Comparison of ENCODE assay signal across 8 mouse cellular contexts in the genomic region with DNA sequence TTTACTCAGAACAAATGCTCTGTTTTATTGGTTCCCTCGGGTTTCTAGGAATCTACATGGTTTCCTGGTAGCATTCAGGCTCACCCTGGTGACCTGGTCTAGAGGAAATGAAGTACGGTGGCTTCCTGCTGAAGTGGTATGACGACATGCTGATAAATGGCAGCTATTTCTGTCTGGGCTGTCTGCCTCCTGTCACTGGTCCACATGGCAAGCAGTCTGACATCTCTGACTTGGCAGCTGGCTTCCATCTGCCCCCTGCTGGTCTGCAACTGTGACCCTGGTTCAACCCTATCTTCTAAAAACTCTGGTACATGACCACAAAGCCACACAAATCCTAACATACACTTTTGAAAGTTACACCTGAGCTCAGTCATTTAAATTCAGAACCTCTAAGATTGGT.
DNase-seq lines count a peak whose midpoint lies in the region; ATAC-seq and TF ChIP-seq lines count a peak whose summit lies in the region.

No protein-coding gene starts in this region.

- H3K9ac ChIP-seq in neural tube, embryonic 15.5 days (replicated peaks): no peak overlapping the region
- no peak overlapping the region for H3K9ac ChIP-seq in neural tube, embryonic 11.5 days (ENCODE audit: low read length)

- 13% methylated on average over 3 of the region's 3 CpGs for WGBS in neural tube, embryonic 15.5 days
- 34% methylated on average over 3 of the region's 3 CpGs for WGBS in neural tube, embryonic 11.5 days
- 10% methylated on average over 3 of the region's 3 CpGs for WGBS in thymus, adult 2 months

- no peak for ATAC-seq in neural tube, embryonic 15.5 days (ENCODE audit: low FRiP score)
- ATAC-seq in neural tube, embryonic 11.5 days (ENCODE audit: insufficient read depth, low FRiP score, low TSS enrichment): 0 out of 2 replicates have a peak, but pooled peaks have one; percentile 41

- H3K27me3 ChIP-seq in neural tube, embryonic 15.5 days (replicated peaks): no peaks in the 10 kb centered on the region
- no peaks in the 10 kb centered on the region for H3K27me3 ChIP-seq in neural tube, embryonic 11.5 days (ENCODE audit: control insufficient read depth, insufficient read depth, low read length)
- H3K27me3 ChIP-seq in thymus, adult 2 months (ENCODE audit: control insufficient read depth, insufficient read depth, low read length): no peaks in the 10 kb centered on the region

- no peaks in the 10 kb centered on the region for H3K9me3 ChIP-seq in neural tube, embryonic 15.5 days (replicated peaks)
- H3K9me3 ChIP-seq in neural tube, embryonic 11.5 days (ENCODE audit: control insufficient read depth, low read length): no peaks in the 10 kb centered on the region

- H3K36me3 ChIP-seq in neural tube, embryonic 15.5 days: no peaks in the 10 kb centered on the region
- H3K36me3 ChIP-seq in neural tube, embryonic 11.5 days (ENCODE audit: control insufficient read depth, insufficient read depth, low read length): no peaks in the 10 kb centered on the region
- H3K36me3 ChIP-seq in thymus, adult 2 months (ENCODE audit: control insufficient read depth, insufficient read depth, low read length): no peaks in the 10 kb centered on the region

- H3K4me1 ChIP-seq in neural tube, embryonic 15.5 days: no peaks in the 10 kb centered on the region
- no peaks in the 10 kb centered on the region for H3K4me1 ChIP-seq in neural tube, embryonic 11.5 days (ENCODE audit: control insufficient read depth, insufficient read depth, low read length)
- no peaks in the 10 kb centered on the region for H3K4me1 ChIP-seq in thymus, adult 2 months (replicated peaks; ENCODE audit: control insufficient read depth, insufficient read depth, low read length)

- no peak overlapping the region for H3K4me2 ChIP-seq in neural tube, embryonic 15.5 days
- H3K4me2 ChIP-seq in neural tube, embryonic 11.5 days (ENCODE audit: low read depth): no peak overlapping the region

- peak; percentile 55 for DNase-seq in neural tube, embryonic 10.5 days (ENCODE audit: extremely low spot score, low spot score)
- DNase-seq in cerebellum, adult 9-10 months: peak; percentile 79
- peak; percentile 21 to 54 for DNase-seq in gastrocnemius, postnatal 4 days (ENCODE audit: low spot score in 2 of 2)
- DNase-seq in kidney, adult 9 months: peak; percentile 28
- peak; percentile 63 for DNase-seq in neural tube, embryonic 11.5 days (ENCODE audit: low spot score)
- no peak for DNase-seq in thymus, adult 2 months
- no peak for DNase-seq in left cerebral cortex, postnatal 25 days (ENCODE audit: low spot score in 2 of 2)

- TF ChIP-seq CTCF in thymus, adult 2 months (IDR thresholded peaks at IDR 0.05; ENCODE audit: borderline replicate concordance, control insufficient read depth, extremely low read depth, insufficient read depth, low read length, poor library complexity): no peak

- no peak for TF ChIP-seq POLR2A in thymus, adult 2 months (IDR thresholded peaks at IDR 0.05; ENCODE audit: control insufficient read depth, extremely low read depth, insufficient read depth, low read length, poor library complexity)

- H3K27ac ChIP-seq in neural tube, embryonic 15.5 days (replicated peaks): no peak overlapping the region
- H3K27ac ChIP-seq in neural tube, embryonic 11.5 days (ENCODE audit: low read depth, low read length): no peak overlapping the region
- H3K27ac ChIP-seq in thymus, adult 2 months (ENCODE audit: control insufficient read depth, insufficient read depth, low read length): no peak overlapping the region

- no peak overlapping the region for H3K4me3 ChIP-seq in neural tube, embryonic 15.5 days (replicated peaks)
- H3K4me3 ChIP-seq in neural tube, embryonic 11.5 days (ENCODE audit: low read depth, low read length): no peak overlapping the region
- no peak overlapping the region for H3K4me3 ChIP-seq in thymus, adult 2 months (ENCODE audit: control insufficient read depth, insufficient read depth, low read length)

- intact Hi-C loops in left cerebral cortex, postnatal 25 days (cut with DNase I): no loop called here

Comparison
In these comparisons a context has a peak if more than half of its experiments do, and no peak if none do; other contexts are left out.
1. DNase-seq: peak in neural tube, embryonic 10.5 days (single experiment), cerebellum, adult 9-10 months (single experiment), gastrocnemius, postnatal 4 days (2 of 2), kidney, adult 9 months (single experiment) and neural tube, embryonic 11.5 days (single experiment); none in thymus, adult 2 months (single experiment) and left cerebral cortex, postnatal 25 days (0 of 2).